Mouse (Mus musculus) retina, postnatal 1 day (tissue): ENCODE data around the gene Trabd.

Experiments
- DNase-seq: peaks from one replicate; pipeline ENCODE4 v3.0.0-alpha.2; 2012

Trabd gene

GRCm38 (mm10) chr15:89078208-89078836 lies 3.4 kb downstream of the Trabd start:
- no peak for DNase-seq

GRCm38 (mm10) chr15:89083906-89084305 lies 9.0 kb downstream of the Trabd start:
- DNase-seq, result no peak

GRCm38 (mm10) chr15:89084826-89085225 lies 9.9 kb downstream of the Trabd start:
- no peak for DNase-seq

GRCm38 (mm10) chr15:89088607-89089247 lies 13.8 kb downstream of the Trabd start, which contains the start of gene Selenoo:
TSS of gene Selenoo (plus strand) at chr15:89089084.
- peak; percentile 95 for DNase-seq

GRCm38 (mm10) chr15:89089248-89090051 lies 14.5 kb downstream of the Trabd start:
- DNase-seq, result no peak

GRCm38 (mm10) chr15:89090662-89091061 lies 15.7 kb downstream of the Trabd start:
- no peak for DNase-seq

GRCm38 (mm10) chr15:89092181-89092580 lies 17.3 kb downstream of the Trabd start:
- no peak for DNase-seq

GRCm38 (mm10) chr15:89097450-89097849 lies 22.5 kb downstream of the Trabd start:
- DNase-seq, result no peak

- no peak for DNase-seq
Measured at GRCm38 (mm10) chr15:89098616-89099015, 23.7 kb downstream of the Trabd start.

GRCm38 (mm10) chr15:89100823-89101222 lies 25.9 kb downstream of the Trabd start:
- DNase-seq, result no peak

- no peak for DNase-seq
Measured at GRCm38 (mm10) chr15:89102646-89103045, 27.7 kb downstream of the Trabd start.

- DNase-seq, result no peak
Measured at GRCm38 (mm10) chr15:89103921-89104320, 29.0 kb downstream of the Trabd start.

- no peak for DNase-seq
Measured at GRCm38 (mm10) chr15:89104425-89104824, 29.5 kb downstream of the Trabd start.

- no peak for DNase-seq
Measured at GRCm38 (mm10) chr15:89106073-89106472, 31.1 kb downstream of the Trabd start.

GRCm38 (mm10) chr15:89106976-89107375 lies 32.1 kb downstream of the Trabd start:
- no peak for DNase-seq

- DNase-seq, result no peak
Measured at GRCm38 (mm10) chr15:89110147-89110546, 35.2 kb downstream of the Trabd start.

GRCm38 (mm10) chr15:89118007-89118406 lies 43.1 kb downstream of the Trabd start:
- DNase-seq, result peak; percentile 27

GRCm38 (mm10) chr15:89122649-89123366 lies 47.9 kb downstream of the Trabd start, which contains the start of gene Tubgcp6:
TSS of gene Tubgcp6 (minus strand) at chr15:89123112.
- DNase-seq, result peak; percentile 96

GRCm38 (mm10) chr15:89123595-89123994 lies 48.7 kb downstream of the Trabd start:
- DNase-seq, result peak; percentile 59

- DNase-seq, result no peak
Measured at GRCm38 (mm10) chr15:89124312-89124711, 49.4 kb downstream of the Trabd start.

- no peak for DNase-seq
Measured at GRCm38 (mm10) chr15:89125351-89125750, 50.4 kb downstream of the Trabd start.

- DNase-seq, result no peak
Measured at GRCm38 (mm10) chr15:89126622-89127021, 51.7 kb downstream of the Trabd start.

GRCm38 (mm10) chr15:89127364-89127940 lies 52.5 kb downstream of the Trabd start:
- DNase-seq, result no peak
